Mouse (Mus musculus) liver, embryonic 11.5 days (tissue): ENCODE measurements at regions not wholly inside any gene's neighbourhood (a gene's known extent, or its start where the extent isn't known, plus 50 kb on each side); places are given as distances from the start of the nearest gene placed in this dataset.

Source experiments
- ATAC-seq: fragments of 200-750 bp; cut with Nextera tagmentation; replicated peaks from 2 replicates; pipeline ENCODE4 v1.8.0; 2017; ENCODE audit warnings: moderate number of reproducible peaks, mild to moderate bottlenecking, moderate TSS enrichment, moderate library complexity; ENCODE audit not compliant: low FRiP score
- DNase-seq: peaks from one replicate; pipeline ENCODE4 v3.0.0-alpha.2; 2017; ENCODE audit warnings: low spot score
- H3K27ac ChIP-seq: fragments of 300-500 bp; sonication (generic); 2 replicates; pipeline ENCODE4 v1.5.1; 2014; ENCODE audit warnings: mild to moderate bottlenecking, low read depth, low read length, control low read depth
- H3K27me3 ChIP-seq: fragments of 300-500 bp; sonication (generic); replicated peaks from 2 replicates; pipeline ENCODE4 v1.6.1; 2014; ENCODE audit warnings: low read length, mixed read lengths; ENCODE audit not compliant: control insufficient read depth, insufficient read depth
- H3K36me3 ChIP-seq: fragments of 300-500 bp; sonication (generic); 2 replicates; pipeline ENCODE4 v1.6.1; 2014; ENCODE audit warnings: mild to moderate bottlenecking, low read length, moderate library complexity, mixed read lengths; ENCODE audit not compliant: control insufficient read depth, insufficient read depth
- H3K4me1 ChIP-seq: fragments of 300-500 bp; sonication (generic); replicated peaks from 2 replicates; pipeline ENCODE4 v1.6.1; 2014; ENCODE audit warnings: low read length, mixed read lengths; ENCODE audit not compliant: control insufficient read depth, insufficient read depth
- H3K4me2 ChIP-seq: fragments of 300-500 bp; sonication (generic); 2 replicates; pipeline ENCODE4 v1.6.1; 2014; ENCODE audit warnings: mild to moderate bottlenecking, control low read depth, moderate library complexity
- H3K4me3 ChIP-seq: fragments of 300-500 bp; sonication (generic); 2 replicates; pipeline ENCODE4 v1.5.1; 2014; ENCODE audit warnings: low read depth, low read length, control low read depth
- H3K9ac ChIP-seq: fragments of 300-500 bp; sonication (generic); 2 replicates; pipeline ENCODE4 v1.6.1; 2014; ENCODE audit warnings: low read depth, low read length, control low read depth
- H3K9me3 ChIP-seq: fragments of 300-500 bp; sonication (generic); 2 replicates; pipeline ENCODE4 v1.6.1; 2016; ENCODE audit warnings: low read length, inconsistent platforms, mixed read lengths; ENCODE audit not compliant: control insufficient read depth
- WGBS: fragments of 180-500 bp; shearing (Covaris S2); extraction: QIAGEN DNeasy Blood & Tissue Kit; methylation state at CpG from one replicate; pipeline ENCODE4 v1.1.7; 2014; 5-methylcytosine and 5-hydroxymethylcytosine counted together

DNA sequence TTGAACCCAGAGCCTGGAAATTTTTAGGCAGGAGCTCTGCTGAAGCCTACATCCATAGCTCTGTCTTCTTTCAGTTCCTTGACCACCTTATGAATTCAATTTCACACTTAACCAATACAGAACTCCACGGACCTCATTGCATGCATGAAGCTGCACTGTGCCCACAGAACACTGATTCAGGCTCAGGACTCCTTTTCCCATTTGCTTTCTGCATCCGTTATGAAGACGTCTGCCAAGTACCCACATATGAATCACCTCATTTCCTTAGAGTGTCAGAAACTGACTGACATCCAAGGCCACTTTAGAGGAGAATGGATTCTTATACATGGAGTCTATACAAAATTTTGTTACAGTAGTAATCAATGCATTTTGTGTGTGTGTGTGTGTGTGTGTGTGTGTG is 932.8 kb downstream of the Pla2g4a start:
- 79% methylated on average over 3 of the region's 3 CpGs for WGBS
- no peak for ATAC-seq

DNA sequence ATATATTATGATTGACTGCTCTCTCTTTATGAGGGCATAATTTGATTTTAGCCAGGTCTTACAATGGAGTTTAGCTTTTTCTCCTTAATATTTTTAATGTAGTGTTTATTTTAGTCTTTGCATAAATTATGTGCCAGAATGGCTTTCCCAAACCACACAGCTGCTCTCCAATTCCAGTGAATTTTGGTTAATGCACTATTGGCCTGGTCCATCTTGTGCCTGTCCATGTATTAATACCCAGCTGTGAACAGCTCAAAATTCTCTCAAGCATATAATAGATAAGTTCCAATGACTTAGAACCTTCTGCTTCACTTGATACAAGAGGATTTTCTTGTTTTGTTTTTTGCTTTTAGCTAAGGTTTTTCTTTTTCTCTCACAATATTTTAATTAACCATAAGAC is 939.4 kb downstream of the Pla2g4a start:
- H3K4me3 ChIP-seq: no peak overlapping the region
- no peaks in the 10 kb centered on the region for H3K4me1 ChIP-seq
- no peaks in the 10 kb centered on the region for H3K36me3 ChIP-seq
- no peak for DNase-seq
- H3K9ac ChIP-seq: no peak overlapping the region
- H3K27ac ChIP-seq: no peak overlapping the region
- no peaks in the 10 kb centered on the region for H3K27me3 ChIP-seq
- no peak for ATAC-seq
- no peak overlapping the region for H3K4me2 ChIP-seq
- no peaks in the 10 kb centered on the region for H3K9me3 ChIP-seq

More for the DNA sequence above, 932.8 kb downstream of the Pla2g4a start:
- no peaks in the 10 kb centered on the region for H3K27me3 ChIP-seq
- no peaks in the 10 kb centered on the region for H3K9me3 ChIP-seq
- no peaks in the 10 kb centered on the region for H3K36me3 ChIP-seq
- no peak overlapping the region for H3K9ac ChIP-seq
- H3K27ac ChIP-seq: no peak overlapping the region
- no peak overlapping the region for H3K4me2 ChIP-seq
- no peak for DNase-seq
- H3K4me1 ChIP-seq: no peaks in the 10 kb centered on the region
- no peak overlapping the region for H3K4me3 ChIP-seq

DNA sequence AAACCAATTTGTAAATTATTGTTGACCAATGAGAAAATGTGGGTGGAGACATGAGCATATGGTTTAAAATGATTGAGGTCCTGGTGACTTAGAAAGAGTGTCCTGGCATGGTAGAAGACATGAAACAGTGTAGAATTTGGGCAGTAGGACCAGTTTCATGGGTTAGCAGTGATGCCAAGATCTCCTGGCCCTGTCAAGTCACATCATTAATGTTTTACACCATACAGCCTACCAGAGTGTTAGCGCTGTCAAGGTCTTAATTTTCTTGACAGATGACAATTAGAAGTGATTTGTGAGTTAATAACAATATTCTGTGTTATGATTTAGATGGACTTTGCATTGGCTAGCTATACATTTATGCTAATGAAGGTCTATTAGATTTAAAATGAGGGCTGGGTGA is 939.8 kb downstream of the Pla2g4a start:
- Histone ChIP-seq H3K4me2 (no peak overlapping the region), H3K4me3 (no peak overlapping the region), H3K27ac (no peak overlapping the region), H3K9ac (no peak overlapping the region), H3K27me3 (no peaks in the 10 kb centered on the region), H3K9me3 (no peaks in the 10 kb centered on the region), H3K36me3 (no peaks in the 10 kb centered on the region), H3K4me1 (no peaks in the 10 kb centered on the region)
- DNase-seq (no peak), ATAC-seq (no peak)
- WGBS: 91% methylated on average over 1 of the region's 1 CpGs

DNA sequence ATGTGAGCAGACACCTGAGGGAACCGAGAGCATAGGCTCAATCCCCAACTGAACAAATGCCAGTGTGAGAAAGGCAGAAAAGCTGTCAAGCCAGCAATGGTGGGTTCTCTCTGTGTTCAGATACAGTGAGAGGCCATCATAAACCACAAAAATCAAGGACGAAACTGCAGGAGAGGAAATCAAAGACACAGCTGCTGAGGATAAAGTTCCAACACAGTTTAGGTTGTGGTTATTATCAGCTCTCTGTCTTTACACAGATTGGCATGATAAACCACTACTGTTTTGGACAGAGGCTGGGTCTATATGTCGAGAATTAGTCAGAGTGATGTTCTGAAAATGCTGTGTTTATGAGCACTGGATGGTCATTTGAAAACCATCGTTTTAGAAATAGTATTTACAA is 946.5 kb downstream of the Pla2g4a start:
- 61% methylated on average over 4 of the region's 4 CpGs for WGBS

GRCm38 (mm10) chr1:149010767-149011166 is 950.3 kb downstream of the Pla2g4a start:
- Histone ChIP-seq H3K9me3 (no peaks in the 10 kb centered on the region), H3K4me2 (no peak overlapping the region), H3K27me3 (no peaks in the 10 kb centered on the region), H3K9ac (no peak overlapping the region), H3K4me3 (no peak overlapping the region), H3K27ac (no peak overlapping the region), H3K36me3 (no peaks in the 10 kb centered on the region), H3K4me1 (no peaks in the 10 kb centered on the region)
- DNase-seq (no peak), ATAC-seq (no peak)

More for the DNA sequence above, 946.5 kb downstream of the Pla2g4a start:
- no peaks in the 10 kb centered on the region for H3K4me1 ChIP-seq
- H3K36me3 ChIP-seq: no peaks in the 10 kb centered on the region
- H3K4me3 ChIP-seq: no peak overlapping the region
- H3K27me3 ChIP-seq: no peaks in the 10 kb centered on the region
- H3K4me2 ChIP-seq: no peak overlapping the region
- H3K9me3 ChIP-seq: no peaks in the 10 kb centered on the region
- no peak for ATAC-seq
- no peak overlapping the region for H3K9ac ChIP-seq
- no peak overlapping the region for H3K27ac ChIP-seq
- no peak for DNase-seq

- Histone ChIP-seq H3K9me3 (no peaks in the 10 kb centered on the region), H3K9ac (no peak overlapping the region), H3K4me3 (no peak overlapping the region), H3K27me3 (no peaks in the 10 kb centered on the region), H3K4me2 (no peak overlapping the region), H3K36me3 (no peaks in the 10 kb centered on the region), H3K27ac (no peak overlapping the region), H3K4me1 (no peaks in the 10 kb centered on the region)
- 73% methylated on average over 3 of the region's 3 CpGs for WGBS
- DNase-seq (no peak), ATAC-seq (no peak)
These were observed 961.0 kb downstream of the Pla2g4a start for GRCm38 (mm10) chr1:149000092-149000491.

GRCm38 (mm10) chr1:148993586-148993985 is 967.5 kb downstream of the Pla2g4a start:
- no peak for DNase-seq
- H3K9ac ChIP-seq: no peak overlapping the region
- WGBS: 63% methylated on average over 1 of the region's 1 CpGs

DNA sequence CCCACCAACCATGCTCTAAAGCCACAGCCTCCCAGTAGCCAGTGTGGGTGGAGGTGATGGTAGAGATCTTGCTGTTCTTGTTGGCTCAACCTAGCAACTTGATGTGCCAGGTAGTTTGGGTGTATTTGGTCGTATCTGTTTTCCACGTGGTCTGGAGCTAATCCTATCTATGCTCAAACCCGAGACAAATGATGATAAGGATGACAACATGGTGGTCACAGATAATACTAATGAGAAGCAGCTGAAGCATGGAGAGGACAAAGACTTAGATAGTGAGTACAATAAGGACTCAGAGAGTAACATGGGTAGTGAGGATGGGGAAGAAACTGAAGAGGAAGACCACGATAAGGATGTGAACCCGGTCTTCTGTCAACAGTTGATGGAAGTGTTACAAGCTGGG is 983.7 kb downstream of the Pla2g4a start:
- WGBS: 72% methylated on average over 5 of the region's 5 CpGs
- no peak overlapping the region for H3K4me2 ChIP-seq
- H3K27me3 ChIP-seq: no peaks in the 10 kb centered on the region
- DNase-seq: no peak
- no peak for ATAC-seq
- no peaks in the 10 kb centered on the region for H3K9me3 ChIP-seq
- no peaks in the 10 kb centered on the region for H3K4me1 ChIP-seq
- no peak overlapping the region for H3K27ac ChIP-seq
- H3K9ac ChIP-seq: no peak overlapping the region
- no peaks in the 10 kb centered on the region for H3K36me3 ChIP-seq
- H3K4me3 ChIP-seq: no peak overlapping the region

More at GRCm38 (mm10) chr1:148993586-148993985, 967.5 kb downstream of the Pla2g4a start:
- Histone ChIP-seq H3K4me1 (no peaks in the 10 kb centered on the region), H3K27me3 (no peaks in the 10 kb centered on the region), H3K4me3 (no peak overlapping the region), H3K9me3 (no peaks in the 10 kb centered on the region), H3K4me2 (no peak overlapping the region), H3K36me3 (no peaks in the 10 kb centered on the region), H3K27ac (no peak overlapping the region)
- ATAC-seq: no peak

DNA sequence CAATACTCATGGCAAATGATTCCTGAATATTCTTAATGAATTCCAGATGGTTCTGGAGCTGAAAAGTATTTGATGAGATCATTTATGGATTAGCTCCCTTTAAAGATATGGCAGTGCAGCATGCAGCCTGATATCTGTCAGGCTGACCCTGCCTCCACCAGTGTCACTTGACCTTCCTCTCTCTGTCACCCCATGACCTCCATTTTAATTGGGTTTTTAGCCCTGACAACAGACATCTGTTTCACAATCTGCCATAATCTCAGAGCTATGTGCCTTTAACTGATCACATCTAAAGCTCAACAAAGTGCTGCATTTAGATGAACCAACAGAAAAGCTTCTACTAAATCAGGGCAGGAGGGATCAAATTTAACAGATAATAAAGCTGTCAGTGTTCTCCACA is 995.7 kb downstream of the Pla2g4a start:
- ATAC-seq: no peak
- Histone ChIP-seq H3K27me3 (no peaks in the 10 kb centered on the region), H3K4me2 (no peak overlapping the region), H3K9ac (no peak overlapping the region), H3K4me1 (no peaks in the 10 kb centered on the region), H3K36me3 (no peaks in the 10 kb centered on the region), H3K9me3 (no peaks in the 10 kb centered on the region), H3K27ac (no peak overlapping the region), H3K4me3 (no peak overlapping the region)
- DNase-seq: no peak
